Mouse (Mus musculus) MEL (cell line): Measurements from ENCODE around the gene Dnajc5.

ENCODE experiments used
- CTCF ChIP-seq, 3 experiments: IDR thresholded peaks in 2 of 3; conservative IDR thresholded peaks in 1 of 3; 2 replicates each; pipeline ENCODE4 v1.5.1; 2011 to 2012; ENCODE audit warnings: low read length in 3 of 3, low read depth in 2 of 3, mild to moderate bottlenecking in 2 of 3, improper control_type of control experiment in 1 of 3, inconsistent platforms in 1 of 3, mixed read lengths in 1 of 3, moderate library complexity in 1 of 3; ENCODE audit not compliant: control insufficient read depth in 1 of 3, insufficient read depth in 1 of 3, poor library complexity in 1 of 3, severe bottlenecking in 1 of 3
- E2F4 ChIP-seq: IDR thresholded peaks from 2 replicates; pipeline ENCODE4 v1.6.1; 2011; ENCODE audit warnings: low read depth, low read length, improper control_type of control experiment, borderline replicate concordance
- EP300 ChIP-seq, 2 experiments: IDR thresholded peaks; 2 replicates each; pipeline ENCODE4 v1.6.1; 2011; ENCODE audit warnings: improper control_type of control experiment in 2 of 2, low read length in 2 of 2, low read depth in 1 of 2, mild to moderate bottlenecking in 1 of 2
- GATA1 ChIP-seq: IDR thresholded peaks from 2 replicates; pipeline ENCODE4 v1.6.1; 2011; ENCODE audit warnings: low read depth, low read length, improper control_type of control experiment
- MEF2A ChIP-seq: IDR thresholded peaks from 2 replicates; pipeline ENCODE4 v1.6.1; 2014; ENCODE audit warnings: low read depth, mild to moderate bottlenecking, inconsistent platforms, low read length, improper control_type of control experiment; ENCODE audit not compliant: poor library complexity, insufficient replicate concordance, severe bottlenecking; ENCODE audit errors: extremely low read depth
- POLR2AphosphoS2 ChIP-seq: IDR thresholded peaks from 2 replicates; pipeline ENCODE4 v1.6.1; 2011; ENCODE audit warnings: low read length, improper control_type of control experiment
- POLR2AphosphoS5 ChIP-seq: IDR thresholded peaks from 2 replicates; pipeline ENCODE4 v1.6.1; 2012; ENCODE audit warnings: low read depth, borderline replicate concordance, mild to moderate bottlenecking, inconsistent platforms, low read length, moderate library complexity, mixed read lengths
- USF1 ChIP-seq: IDR thresholded peaks from 2 replicates; pipeline ENCODE4 v1.6.1; 2014; ENCODE audit warnings: low read depth, mild to moderate bottlenecking, inconsistent platforms, low read length, improper control_type of control experiment, moderate library complexity
- ZC3H11A ChIP-seq: IDR thresholded peaks from 2 replicates; pipeline ENCODE4 v1.6.1; 2012; ENCODE audit warnings: low read depth, mild to moderate bottlenecking, inconsistent platforms, low read length, improper control_type of control experiment
- ZMIZ1 ChIP-seq: IDR thresholded peaks from 2 replicates; pipeline ENCODE4 v1.6.1; 2012; ENCODE audit warnings: low read depth, mild to moderate bottlenecking, inconsistent platforms, low read length, improper control_type of control experiment, moderate library complexity

- peak; percentile 82 for TF ChIP-seq E2F4
- no peak; the same call in 1 of the 2 replicates for TF ChIP-seq ZMIZ1
- no peak for TF ChIP-seq USF1
- no peak for TF ChIP-seq GATA1
- no peak for TF ChIP-seq EP300 (IDR thresholded peaks at IDR 0.05; ENCODE audit: low read depth in 1 of 2, low read length in 2 of 2)
- TF ChIP-seq ZC3H11A: no peak
- TF ChIP-seq CTCF (IDR thresholded peaks at IDR 0.05 in 2 of 3, conservative IDR thresholded peaks at IDR 0.05 in 1 of 3; ENCODE audit: control insufficient read depth in 1 of 3, insufficient read depth in 1 of 3, low read depth in 2 of 3, low read length in 3 of 3, poor library complexity in 1 of 3, severe bottlenecking in 1 of 3): no peak
- TF ChIP-seq POLR2AphosphoS2: peak; percentile 80
- no peak for TF ChIP-seq MEF2A
- TF ChIP-seq POLR2AphosphoS5: no peak
These were observed 23.3 kb upstream of the Dnajc5 start, which contains the start of gene Tpd52l2 for GRCm38 (mm10) chr2:181496831-181497547.
